Mouse (Mus musculus): ENCODE results near the gene Trank1.

Gene Trank1

DNA sequence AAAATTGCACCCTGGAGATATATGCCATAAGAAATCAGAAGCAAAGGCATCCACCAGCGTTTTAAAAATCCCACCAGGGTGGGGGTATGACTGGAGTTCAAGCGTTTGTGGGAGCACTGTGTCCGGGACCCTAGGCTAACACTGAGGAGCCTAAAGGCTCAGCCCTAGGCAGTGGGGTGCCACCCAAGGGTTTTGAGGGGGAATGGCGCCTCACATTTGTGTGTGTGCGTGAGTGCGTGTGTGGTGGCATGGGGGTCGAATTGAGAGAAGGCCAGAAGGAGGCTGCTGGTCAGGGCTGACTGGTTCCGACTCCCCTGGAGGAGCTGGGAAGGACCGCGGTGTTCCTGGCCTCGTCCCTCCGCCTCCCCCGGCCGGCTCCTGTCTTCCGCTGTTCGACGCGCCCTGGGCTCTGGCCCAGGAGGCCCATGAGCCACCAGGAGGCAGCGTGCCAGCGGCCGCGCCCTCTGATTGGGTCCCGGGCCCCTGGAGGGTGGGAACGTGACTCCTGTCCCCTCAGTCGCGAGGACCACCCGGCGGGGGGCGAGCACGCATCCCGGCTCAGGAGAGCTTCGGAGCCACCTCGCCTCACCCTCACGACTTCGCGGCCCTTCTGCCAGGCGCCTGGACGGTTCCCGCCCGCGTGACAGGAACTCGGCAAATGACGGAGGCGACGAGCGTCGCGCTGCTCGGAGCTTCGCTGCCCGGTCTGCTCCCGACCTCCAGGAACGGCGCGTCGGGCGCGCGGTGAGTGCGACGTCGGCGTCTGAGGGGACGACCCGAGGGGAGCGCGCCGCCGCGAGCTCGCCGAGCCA is at the start of gene Trank1:
Trank1 (plus strand) TSS at position 709 of the 812 bp plus-strand sequence.
- DNase-seq (ENCODE audit: low spot score in 2 of 2) = no peak

DNA sequence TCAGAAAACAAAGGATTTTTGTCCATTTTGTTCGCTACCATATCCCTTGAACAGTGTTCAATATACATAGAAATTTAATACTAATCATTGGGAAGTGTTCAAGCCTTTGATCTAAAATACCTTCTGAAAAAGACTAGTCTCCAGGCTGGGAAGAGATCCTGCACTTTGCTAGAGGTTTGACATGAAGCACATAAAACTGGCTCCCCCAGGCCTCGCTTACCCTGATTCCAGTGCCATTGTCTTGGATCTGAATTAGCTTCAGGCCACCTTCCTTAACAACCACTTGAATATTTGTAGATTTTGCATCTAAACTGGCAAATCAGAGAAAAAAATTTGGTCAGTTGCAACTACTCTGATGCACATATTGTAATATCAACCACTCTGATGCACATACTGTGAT is 43.5 kb upstream of the Trank1 start:
- no peak for DNase-seq (ENCODE audit: low spot score in 2 of 2)

DNA sequence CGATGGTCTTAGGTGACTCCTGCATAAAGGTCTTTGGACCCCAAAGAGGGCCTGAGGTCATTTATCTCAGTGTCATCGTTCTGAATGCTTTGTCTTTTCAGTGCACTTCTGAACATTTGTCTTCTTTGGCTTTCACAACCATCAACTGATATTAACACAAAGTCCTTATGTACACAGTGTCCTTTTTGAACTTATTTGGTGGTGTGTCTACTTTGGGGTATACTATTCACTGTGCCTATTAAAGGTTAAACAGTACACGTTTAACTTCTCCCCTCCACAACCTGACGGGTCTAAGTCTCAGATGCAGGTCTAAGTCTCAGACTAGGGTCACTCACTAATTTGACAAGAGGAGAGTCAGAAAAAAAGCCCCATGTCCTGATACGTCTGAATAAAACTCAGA is 40.9 kb upstream of the Trank1 start:
- DNase-seq (ENCODE audit: low spot score in 2 of 2) = no peak

DNA sequence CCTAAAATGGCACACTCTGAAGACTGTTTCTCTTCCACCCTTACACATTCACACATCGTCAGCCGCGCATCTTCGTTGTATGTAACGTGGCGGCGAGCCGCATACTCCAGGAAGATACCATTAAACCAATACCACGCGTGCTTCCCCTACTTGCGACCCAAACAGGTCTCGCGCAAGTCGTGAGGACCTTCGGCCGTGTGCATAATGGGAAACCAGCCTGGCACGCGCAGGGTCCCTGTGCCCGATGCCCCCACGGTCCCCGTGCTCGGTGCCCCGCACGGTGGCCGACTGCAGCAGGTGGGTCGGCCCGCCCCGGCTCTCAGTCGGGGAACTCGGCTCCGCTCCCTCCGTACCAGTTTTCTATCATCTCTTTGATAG is 40.5 kb upstream of the Trank1 start:
- no peak for DNase-seq (ENCODE audit: low spot score in 2 of 2)

DNA sequence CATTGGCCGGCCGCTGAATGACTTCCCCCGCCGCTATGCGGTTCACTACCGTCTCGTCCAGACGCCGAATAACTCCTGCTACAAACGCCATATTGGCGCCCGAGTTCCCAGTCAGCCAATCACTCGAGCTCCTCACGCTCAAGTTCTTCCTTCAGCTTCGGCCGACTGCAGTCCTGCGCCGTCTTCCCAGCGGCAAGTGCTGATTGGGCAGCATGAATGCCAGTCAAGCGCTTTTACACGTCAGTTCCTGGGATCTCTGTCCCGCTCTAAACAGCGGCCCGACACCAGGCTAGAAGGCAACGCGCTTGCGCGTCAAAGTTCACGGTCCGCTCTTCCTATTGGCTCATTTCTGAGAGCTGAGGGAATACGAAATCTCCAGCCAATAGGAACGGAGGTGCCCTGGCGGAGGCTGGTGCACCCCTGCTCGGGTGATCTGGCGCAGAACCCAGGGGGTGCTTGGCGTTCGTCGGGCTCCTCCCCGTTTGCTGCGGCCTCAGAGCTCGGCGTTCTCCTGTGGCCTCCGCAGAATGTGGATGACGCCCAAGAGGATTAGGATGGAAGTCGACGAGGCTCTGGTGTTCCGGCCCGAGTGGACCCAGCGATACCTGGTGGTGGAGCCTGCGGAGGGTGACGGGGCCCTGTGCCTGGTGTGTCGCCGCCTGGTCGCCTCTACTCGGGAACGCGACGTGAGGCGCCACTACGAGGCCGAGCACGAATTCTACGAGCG is 39.9 kb upstream of the Trank1 start, which contains the start of the genes Mlh1 and Epm2aip1:
Mlh1 (minus strand) TSS at position 358 of the 727 bp plus-strand sequence.
Epm2aip1 (plus strand) TSS at position 496 of the 727 bp plus-strand sequence.
- peak; percentile 97 to 99 for DNase-seq (ENCODE audit: low spot score in 2 of 2)

DNA sequence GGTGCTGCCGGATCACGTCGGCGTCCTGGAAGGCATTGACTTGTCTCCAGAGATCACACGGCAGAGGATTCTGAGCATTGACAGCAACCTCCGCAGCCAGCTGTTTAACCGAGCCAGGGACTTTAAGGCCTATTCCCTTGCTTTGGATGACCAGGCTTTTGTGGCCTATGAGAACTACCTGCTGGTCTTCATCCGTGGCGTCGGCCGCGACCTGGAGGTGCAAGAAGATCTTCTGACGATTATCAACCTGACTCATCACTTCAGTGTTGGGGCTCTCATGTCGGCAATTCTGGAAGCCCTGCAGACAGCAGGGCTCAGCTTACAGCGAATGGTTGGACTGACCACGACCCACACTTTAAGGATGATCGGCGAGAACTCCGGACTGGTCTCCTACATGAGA is 39.2 kb upstream of the Trank1 start:
- DNase-seq (ENCODE audit: low spot score in 2 of 2) = peak; percentile 18 to 21

DNA sequence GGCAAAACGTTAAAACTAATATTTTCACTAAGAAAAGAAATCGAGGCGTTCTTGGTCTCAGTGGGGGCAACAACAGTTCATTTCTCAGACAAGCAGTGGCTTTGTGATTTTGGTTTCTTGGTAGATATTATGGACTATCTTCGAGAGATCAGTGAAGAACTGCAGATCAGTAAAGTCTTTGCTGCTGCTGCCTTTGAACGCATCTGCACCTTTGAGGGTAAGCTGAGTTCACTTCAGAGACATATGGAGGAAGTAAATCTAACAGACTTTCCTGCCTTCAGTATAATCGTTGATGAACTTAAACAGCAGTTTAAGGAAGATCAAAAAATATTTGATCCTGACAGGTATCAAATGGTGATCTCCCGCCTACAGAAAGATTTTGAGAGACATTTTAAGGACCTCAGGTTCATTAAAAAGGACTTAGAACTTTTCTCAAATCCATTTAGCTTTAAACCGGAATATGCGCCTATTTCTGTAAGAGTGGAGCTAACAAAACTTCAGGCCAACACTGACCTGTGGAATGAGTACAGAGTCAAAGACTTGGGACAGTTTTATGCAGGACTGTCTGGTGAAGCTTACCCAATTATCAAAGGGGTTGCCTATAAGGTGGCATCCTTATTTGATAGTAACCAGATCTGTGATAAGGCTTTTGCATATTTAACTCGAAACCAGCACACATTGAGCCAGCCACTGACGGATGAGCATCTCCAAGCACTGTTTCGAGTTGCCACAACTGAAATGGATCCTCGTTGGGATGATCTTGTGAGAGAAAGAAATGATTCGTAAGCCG is 38.3 kb upstream of the Trank1 start:
- DNase-seq (ENCODE audit: low spot score in 2 of 2) = no peak

DNA sequence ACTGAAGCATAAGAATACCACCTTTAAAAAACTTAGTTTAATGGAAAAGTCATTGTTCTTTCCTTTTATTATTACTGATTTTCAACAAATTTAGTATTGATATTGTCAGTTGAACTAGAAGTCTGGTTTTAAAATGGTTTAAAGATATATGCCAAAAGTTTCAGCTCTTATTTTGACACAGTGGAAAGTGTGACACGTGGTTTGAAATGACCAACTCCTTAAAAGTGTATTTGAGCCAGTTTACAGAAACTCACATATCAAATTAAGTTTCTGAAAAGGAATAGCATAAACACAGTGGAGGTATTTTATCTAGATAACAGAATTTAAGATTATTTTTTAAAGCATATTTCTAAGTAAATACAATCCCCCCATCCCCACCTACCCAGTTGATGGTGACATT is 37.6 kb upstream of the Trank1 start:
- no peak for DNase-seq (ENCODE audit: low spot score in 2 of 2)

DNA sequence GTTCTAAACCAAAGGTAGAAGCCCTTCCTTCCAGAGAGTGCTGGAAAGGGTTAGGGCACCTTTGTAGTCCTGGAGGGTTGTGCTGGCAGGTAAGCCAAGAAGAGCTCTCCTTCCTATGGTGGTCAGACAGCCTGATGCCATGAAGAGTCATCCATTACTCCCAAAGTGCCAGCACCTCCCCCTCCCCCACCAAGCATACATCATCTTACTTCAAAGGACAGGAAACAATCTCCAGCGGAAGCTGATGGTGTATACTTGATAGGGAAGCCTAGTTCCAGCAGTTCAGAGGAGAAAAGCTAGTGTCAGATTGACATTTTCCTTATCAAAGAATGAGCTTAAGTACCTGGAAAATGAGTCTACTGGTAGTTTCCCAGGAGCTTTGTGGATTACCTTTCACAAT is 36.4 kb upstream of the Trank1 start:
- DNase-seq (ENCODE audit: low spot score in 2 of 2) = no peak

DNA sequence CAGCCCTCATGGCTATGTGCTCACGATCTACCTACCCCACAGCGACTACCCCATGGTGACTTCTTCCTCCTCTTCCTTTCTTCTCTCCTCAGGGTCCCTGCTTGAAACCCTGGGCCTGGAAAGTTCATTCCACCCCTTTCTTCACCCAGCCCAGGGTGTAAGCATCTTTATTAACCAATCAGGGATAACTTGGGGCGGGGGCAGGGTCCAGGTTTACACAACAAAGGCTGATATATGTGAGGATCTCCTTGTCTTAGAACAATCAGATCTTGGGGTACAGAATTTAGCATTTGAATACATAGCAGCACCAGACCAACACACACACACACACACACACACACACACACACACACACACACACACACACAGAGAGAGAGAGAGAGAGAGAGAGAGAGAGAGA is 26.5 kb upstream of the Trank1 start:
- no peak for DNase-seq (ENCODE audit: low spot score in 2 of 2)

DNA sequence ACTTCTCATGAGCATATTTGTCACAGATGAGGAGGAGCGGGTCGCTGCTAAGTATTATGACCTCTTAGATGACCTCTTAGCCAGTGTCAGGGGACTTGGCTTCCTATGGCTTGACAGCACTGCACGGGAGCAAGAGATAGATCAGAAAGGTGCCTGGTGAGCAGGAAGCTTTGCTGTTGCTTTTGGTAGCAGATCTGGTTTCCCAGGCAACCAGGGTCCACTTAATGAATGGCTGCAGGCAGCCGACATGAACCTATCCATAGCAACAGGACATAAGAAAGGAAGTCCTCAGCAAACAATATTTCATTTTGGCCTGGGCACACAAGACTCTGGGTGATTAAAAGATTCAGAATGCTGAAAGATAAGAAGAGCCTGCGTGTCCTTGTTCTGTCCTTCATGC is 25.9 kb upstream of the Trank1 start:
- no peak for DNase-seq (ENCODE audit: low spot score in 2 of 2)

DNA sequence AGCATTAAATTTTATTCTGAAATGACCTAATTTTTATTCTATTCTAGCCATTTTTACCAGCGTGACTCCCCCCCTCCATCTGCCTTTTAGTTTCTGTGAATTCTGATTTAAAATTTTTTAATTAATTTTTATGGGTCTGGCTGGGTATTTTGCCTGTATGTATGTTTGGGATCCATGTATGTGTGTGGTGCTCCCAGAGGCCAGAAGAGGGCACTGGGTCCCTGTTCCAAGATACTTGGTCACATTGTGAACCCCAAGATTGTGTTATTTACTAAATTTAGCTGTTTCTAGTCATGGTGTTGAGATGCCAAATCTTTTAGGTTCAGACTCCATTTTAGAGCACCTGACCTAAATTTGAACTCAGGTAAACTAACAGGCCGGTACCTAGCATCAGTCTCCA is 25.1 kb upstream of the Trank1 start:
- DNase-seq (ENCODE audit: low spot score in 2 of 2) = no peak

DNA sequence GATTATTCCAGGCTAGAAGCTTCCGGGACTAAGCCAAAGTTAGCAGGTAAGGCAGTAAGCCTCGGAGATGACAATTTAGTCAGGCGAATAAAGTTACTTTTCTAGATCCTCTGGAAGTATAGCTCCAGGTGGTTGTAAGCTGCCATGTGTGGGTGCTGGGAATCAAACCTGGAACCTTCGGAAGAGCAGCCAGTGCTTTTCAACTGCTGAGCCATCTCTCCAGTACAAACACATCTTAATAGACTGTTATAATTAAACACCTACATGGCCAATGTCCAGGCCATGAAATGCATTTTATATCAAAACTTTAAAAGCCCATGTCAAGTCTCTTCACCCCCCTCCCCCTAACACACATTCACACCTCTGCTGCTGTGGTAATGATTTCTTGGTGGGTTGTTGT is 23.6 kb upstream of the Trank1 start:
- no peak for DNase-seq (ENCODE audit: low spot score in 2 of 2)

DNA sequence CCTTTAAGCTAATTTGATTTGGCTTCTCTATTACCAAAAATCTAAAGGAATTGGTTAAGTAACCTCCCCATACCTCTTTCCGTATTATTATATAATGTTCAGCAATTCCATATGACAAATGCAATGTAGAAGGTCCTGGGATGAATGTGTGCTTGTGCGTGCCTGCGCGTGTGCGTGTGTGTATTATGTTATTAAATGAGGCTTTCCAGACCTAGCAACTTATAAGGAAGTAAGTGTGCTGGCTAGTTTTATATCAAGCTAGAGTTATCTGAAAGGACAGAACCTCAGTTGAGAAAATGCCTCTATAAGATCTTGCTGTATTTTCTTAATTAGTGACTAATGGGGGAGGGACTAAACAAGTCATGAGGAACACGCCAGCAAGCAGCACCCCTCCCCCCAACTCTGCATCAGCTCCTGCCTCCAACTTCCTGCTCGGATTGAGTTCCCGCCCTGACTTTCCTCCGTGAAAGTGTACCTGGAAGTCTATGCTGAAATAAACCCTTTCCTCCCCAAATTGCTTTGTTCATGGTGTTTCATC is 22.2 kb upstream of the Trank1 start:
- peak in 1 of 2 experiments; percentile 9 for DNase-seq (ENCODE audit: low spot score in 2 of 2)

DNA sequence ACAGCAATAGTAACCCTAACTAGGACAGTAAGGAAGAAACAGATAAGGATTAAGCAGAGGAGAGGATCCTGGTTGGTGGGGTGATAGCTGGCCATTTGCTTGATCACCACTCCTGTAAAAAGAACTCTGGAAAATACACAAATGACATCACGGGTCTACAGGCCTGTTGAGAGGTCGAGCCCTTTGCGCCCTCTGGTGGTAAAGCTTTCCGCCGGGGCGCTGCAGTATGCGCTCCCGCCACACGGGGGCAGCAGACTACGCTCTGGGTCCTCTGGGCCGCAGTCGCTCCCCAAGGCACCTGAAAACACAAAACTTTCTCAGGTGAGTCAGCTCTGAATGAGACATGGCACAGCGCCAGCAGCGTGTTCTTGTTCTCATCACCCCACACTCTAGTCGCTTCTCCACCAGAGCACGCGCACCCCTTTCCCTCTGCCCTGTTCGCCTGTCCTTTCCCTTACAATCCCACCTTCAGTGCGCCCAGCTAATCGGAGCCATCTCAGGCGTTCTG is 21.7 kb upstream of the Trank1 start:
- DNase-seq (ENCODE audit: low spot score in 2 of 2) = peak; percentile 93 to 97

DNA sequence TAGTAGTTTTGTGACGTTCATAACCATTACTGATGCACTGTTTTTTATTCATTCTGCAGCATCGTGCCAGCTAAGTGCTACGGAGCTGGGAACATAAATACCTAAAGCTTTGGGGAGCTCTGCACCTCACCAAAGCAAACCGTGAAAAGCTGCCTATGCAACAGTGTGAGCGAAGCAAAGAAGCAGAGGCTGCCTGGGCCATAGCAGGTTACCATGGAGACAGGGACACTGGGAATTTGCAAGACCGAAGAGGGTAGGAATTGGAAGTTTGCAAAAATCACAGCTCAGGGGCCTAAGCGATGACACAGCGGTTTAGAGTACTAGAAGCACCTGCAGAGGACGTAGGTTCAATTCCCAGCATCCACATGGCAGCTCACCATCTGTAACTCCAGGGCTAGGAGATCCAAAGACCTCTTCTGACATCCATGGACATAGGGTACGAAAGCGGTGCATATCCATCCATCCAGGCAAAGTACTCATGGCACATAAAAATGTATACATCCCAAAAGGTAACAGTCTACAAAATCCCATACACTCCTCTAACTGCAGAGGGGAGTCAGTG is 20.9 kb upstream of the Trank1 start:
- no peak for DNase-seq (ENCODE audit: low spot score in 2 of 2)

DNA sequence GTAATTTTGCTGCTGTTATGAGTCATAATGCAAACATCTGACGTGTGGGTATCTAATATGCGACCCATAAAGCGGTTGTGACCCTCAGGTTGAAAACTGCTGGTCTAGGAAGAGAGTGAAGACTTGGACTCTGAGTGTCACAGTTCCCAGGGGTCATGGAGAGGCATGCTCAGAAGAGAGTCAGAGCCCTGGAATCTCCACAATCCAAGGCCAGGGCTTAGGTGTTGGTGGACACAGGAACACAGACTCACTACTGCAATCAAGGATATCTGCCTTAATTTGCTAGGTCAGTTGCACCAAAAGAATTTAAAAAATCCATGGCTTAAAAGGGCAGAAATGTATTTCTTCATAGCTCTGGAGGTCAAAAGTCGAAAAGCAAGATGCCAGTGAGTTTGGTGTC is 18.3 kb upstream of the Trank1 start:
- no peak for DNase-seq (ENCODE audit: low spot score in 2 of 2)

DNA sequence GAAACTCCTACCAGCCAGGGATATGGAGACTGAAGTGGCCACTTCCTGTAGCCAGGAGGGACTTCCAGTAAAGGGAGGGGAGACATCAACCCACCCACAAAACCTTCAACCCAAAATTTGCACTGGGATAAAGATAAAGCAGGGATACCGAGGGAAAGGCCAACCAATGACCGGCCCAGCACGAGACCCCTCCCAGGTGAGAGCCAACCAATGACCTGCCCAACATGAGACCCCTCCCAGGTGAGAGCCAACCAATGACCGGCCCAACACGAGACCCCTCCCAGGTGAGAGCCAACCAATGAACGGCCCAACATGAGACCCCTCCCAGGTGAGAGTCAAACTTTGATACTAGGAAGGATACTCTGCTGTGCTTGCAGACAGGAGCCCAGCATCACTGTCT is 16.6 kb upstream of the Trank1 start:
- DNase-seq (ENCODE audit: low spot score in 2 of 2) = no peak

DNA sequence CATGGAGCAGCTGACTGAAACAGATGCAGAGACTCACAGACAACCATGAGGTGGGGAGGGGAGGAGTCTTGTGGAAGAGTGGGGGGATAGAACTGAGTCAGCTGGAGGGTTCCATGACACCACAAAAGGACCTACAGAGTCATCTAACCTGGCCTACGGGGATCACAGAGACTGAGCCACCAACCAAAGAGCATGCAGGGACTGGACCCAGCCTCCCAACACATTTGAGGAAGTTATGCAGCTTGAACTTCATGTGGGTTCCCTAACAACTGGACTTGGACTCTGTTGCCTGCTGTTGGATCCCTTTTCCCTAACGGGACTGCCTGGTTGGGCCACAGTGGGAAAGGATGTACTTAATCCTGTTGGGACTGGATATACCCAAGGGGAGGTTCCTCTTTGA is 16.2 kb upstream of the Trank1 start:
- DNase-seq (ENCODE audit: low spot score in 2 of 2) = no peak

DNA sequence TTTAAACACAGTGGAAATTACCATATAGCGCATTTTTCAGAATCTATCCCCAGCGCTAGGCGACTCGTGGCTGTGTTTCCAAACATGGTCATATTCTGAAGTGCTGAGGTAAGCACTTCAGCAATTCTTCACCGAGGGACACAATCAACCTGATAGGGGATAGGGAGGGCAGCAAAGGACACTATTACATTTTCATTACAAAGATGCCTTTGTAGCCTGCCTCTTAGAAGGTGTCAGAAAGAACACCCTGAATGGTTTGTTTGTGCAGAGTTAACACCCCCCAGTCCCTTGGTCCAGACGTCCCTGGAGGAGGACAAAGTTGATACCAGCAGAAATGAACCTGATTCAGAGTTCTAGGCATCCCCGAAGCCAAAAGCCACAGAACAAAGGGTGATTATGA is 15.1 kb upstream of the Trank1 start:
- DNase-seq (ENCODE audit: low spot score in 2 of 2) = no peak

DNA sequence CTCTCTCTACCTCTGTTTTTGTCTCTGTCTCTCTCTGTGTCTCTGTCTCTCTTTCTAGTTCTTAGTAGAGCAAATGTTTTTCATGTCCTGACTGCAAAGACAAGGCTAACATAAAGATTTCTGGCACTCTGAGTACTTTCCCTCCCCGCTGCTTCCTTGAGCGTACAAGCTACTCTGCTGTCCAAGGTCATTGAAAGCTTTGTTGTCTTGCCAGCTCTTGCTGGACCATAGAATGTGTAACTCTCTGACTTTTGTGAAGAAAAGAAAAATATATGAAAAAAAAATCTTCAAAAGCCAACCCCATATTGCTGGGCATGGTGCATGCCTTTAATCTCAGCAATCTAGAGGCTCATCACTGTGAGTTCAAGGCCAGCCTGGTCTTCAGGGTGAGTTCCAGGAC is 12.9 kb upstream of the Trank1 start:
- no peak for DNase-seq (ENCODE audit: low spot score in 2 of 2)

Data from urinary bladder, postnatal 36 days (tissue).